Mouse (Mus musculus) kidney, postnatal 10 days (tissue): ENCODE data around the gene Pdcl3.
"Not testable (repeated sequence)": the region's sequence is repeated elsewhere in the genome, so short reads cannot be mapped to it uniquely, and the experiment has no call there.

Source experiments
- DNase-seq: peaks from one replicate; pipeline ENCODE4 v3.0.0; 2021; ENCODE audit warnings: mixed read lengths

Pdcl3 gene

GRCm38 (mm10) chr1:39025840-39026239 lies 40.4 kb downstream of the Pdcl3 start:
- DNase-seq = no peak

GRCm38 (mm10) chr1:39029176-39029575 lies 43.8 kb downstream of the Pdcl3 start:
- no peak for DNase-seq

- no peak for DNase-seq
Observed at GRCm38 (mm10) chr1:39030108-39030507, 44.7 kb downstream of the Pdcl3 start.

GRCm38 (mm10) chr1:39035817-39036216 lies 50.4 kb downstream of the Pdcl3 start:
- no peak for DNase-seq

GRCm38 (mm10) chr1:39042188-39042587 lies 56.8 kb downstream of the Pdcl3 start:
- DNase-seq = no peak

- DNase-seq = not testable (repeated sequence)
Observed at GRCm38 (mm10) chr1:39044442-39044841, 59.0 kb downstream of the Pdcl3 start.

GRCm38 (mm10) chr1:39046689-39047088 lies 61.3 kb downstream of the Pdcl3 start:
- DNase-seq = no peak
